Mouse (Mus musculus) small intestine, adult 2 months (tissue): ENCODE data around the gene Grtp1. TPM values are rescaled to one million over a fixed set of nuclear protein-coding genes. Genes with fewer than 3 reads are reported as not detected.
"Not testable (repeated sequence)": the region's sequence is repeated elsewhere in the genome, so short reads cannot be mapped to it uniquely, and the experiment has no call there.

ENCODE experiments used
- H3K27ac ChIP-seq: fragments of 200-500 bp; 2 replicates; pipeline ENCODE4 v1.5.1; 2012; ENCODE audit warnings: low read depth, low read length, control low read depth, inconsistent platforms; ENCODE audit not compliant: insufficient read depth
- H3K27me3 ChIP-seq: fragments of 200-500 bp; 2 replicates; pipeline ENCODE4 v1.6.1; 2012; ENCODE audit warnings: mild to moderate bottlenecking, moderate library complexity, low read length, inconsistent platforms; ENCODE audit not compliant: control insufficient read depth, insufficient read depth
- H3K36me3 ChIP-seq: fragments of 200-500 bp; 2 replicates; pipeline ENCODE4 v1.6.1; 2012; ENCODE audit warnings: mild to moderate bottlenecking, low read length, control low read depth, inconsistent platforms; ENCODE audit not compliant: control insufficient read depth, insufficient read depth
- H3K4me1 ChIP-seq: fragments of 200-500 bp; 2 replicates; pipeline ENCODE4 v1.6.1; 2012; ENCODE audit warnings: low read length, inconsistent platforms, mixed read lengths; ENCODE audit not compliant: control insufficient read depth, insufficient read depth, insufficient read length
- H3K4me3 ChIP-seq: fragments of 200-500 bp; 2 replicates; pipeline ENCODE4 v1.5.1; 2012; ENCODE audit warnings: low read depth, mild to moderate bottlenecking, control low read depth, inconsistent platforms, low read length, moderate library complexity
- CTCF ChIP-seq: fragments of 200-500 bp; IDR thresholded peaks from 2 replicates; pipeline ENCODE4 v1.5.1; 2012; ENCODE audit warnings: low read depth, mild to moderate bottlenecking, control low read depth, inconsistent platforms, low read length, moderate library complexity, mixed read lengths; ENCODE audit not compliant: insufficient replicate concordance, insufficient read length; ENCODE audit errors: extremely low read depth
- POLR2A ChIP-seq: fragments of 200-500 bp; IDR thresholded peaks from 2 replicates; pipeline ENCODE4 v1.6.1; 2012; ENCODE audit warnings: low read depth, mild to moderate bottlenecking, control low read depth, inconsistent platforms, low read length, moderate library complexity
- whole genome bisulfite sequencing: fragments of 180-500 bp; shearing (Covaris S2); methylation state at CpG from one replicate; pipeline ENCODE4 v1.1.7; 2018; 5-methylcytosine and 5-hydroxymethylcytosine counted together
- polyA plus RNA-seq: library from polyadenylated mRNA; depleted of rRNA; stranded (reverse); fragments of >200 nt; gene quantifications from 2 replicates; pipeline ENCODE4 v1.2.3, GENCODE M21; 2012; rRNA removed

The Grtp1 gene
- polyA plus RNA-seq, 1 experiment, result 58.8 TPM

- no peak for TF ChIP-seq POLR2A
- no peak for TF ChIP-seq CTCF
- WGBS, result 71% methylated on average over 5 of the region's 5 CpGs
- no peak overlapping the region for H3K4me3 ChIP-seq
- H3K4me1 ChIP-seq, result no peaks in the 10 kb centered on the region
- peaks cover 21% of the 10 kb centered on the region for H3K36me3 ChIP-seq
- H3K27me3 ChIP-seq, result no peaks in the 10 kb centered on the region
- H3K27ac ChIP-seq, result no peak overlapping the region
Observed at GRCm38 (mm10) chr8:13149866-13150265, 50.6 kb downstream of the Grtp1 start.

- Histone ChIP-seq H3K4me1 (no peaks in the 10 kb centered on the region), H3K4me3 (no peak overlapping the region), H3K27me3 (no peaks in the 10 kb centered on the region), H3K27ac (no peak overlapping the region), H3K36me3 (peaks cover 26% of the 10 kb centered on the region)
- 98% methylated on average over 2 of the region's 2 CpGs for WGBS
- TF ChIP-seq CTCF, result no peak
- TF ChIP-seq POLR2A, result no peak
Observed at GRCm38 (mm10) chr8:13149287-13149686, 51.1 kb downstream of the Grtp1 start.

GRCm38 (mm10) chr8:13148476-13148875 is 51.9 kb downstream of the Grtp1 start:
- H3K4me3 ChIP-seq, result no peak overlapping the region
- peaks cover 30% of the 10 kb centered on the region for H3K36me3 ChIP-seq
- no peaks in the 10 kb centered on the region for H3K27me3 ChIP-seq
- H3K4me1 ChIP-seq, result no peaks in the 10 kb centered on the region
- TF ChIP-seq POLR2A (no peak), CTCF (no peak)
- no peak overlapping the region for H3K27ac ChIP-seq
- 78% methylated on average over 2 of the region's 2 CpGs for WGBS

GRCm38 (mm10) chr8:13141681-13142080 is 58.7 kb downstream of the Grtp1 start:
- H3K4me1 ChIP-seq, result peaks cover 4% of the 10 kb centered on the region; the same call in 1 of the 2 replicates
- H3K4me3 ChIP-seq, result no peak overlapping the region
- H3K27me3 ChIP-seq, result no peaks in the 10 kb centered on the region
- TF ChIP-seq CTCF (no peak), POLR2A (no peak)
- H3K36me3 ChIP-seq, result peaks cover 71% of the 10 kb centered on the region
- WGBS, result 80% methylated on average over 5 of the region's 5 CpGs
- no peak overlapping the region for H3K27ac ChIP-seq

- TF ChIP-seq CTCF, result no peak
- no peak for TF ChIP-seq POLR2A
- WGBS, result 56% methylated on average over 6 of the region's 6 CpGs
Observed at GRCm38 (mm10) chr8:13139641-13140182, 60.7 kb downstream of the Grtp1 start.

GRCm38 (mm10) chr8:13132220-13132619 is 68.2 kb downstream of the Grtp1 start:
- not testable (repeated sequence) for H3K4me1 ChIP-seq, H3K27me3 ChIP-seq, H3K27ac ChIP-seq, H3K4me3 ChIP-seq
- peak; percentile 35; the same call in 1 of the 2 replicates for TF ChIP-seq CTCF
- 60% methylated on average over 9 of the region's 9 CpGs for WGBS
- H3K36me3 ChIP-seq, result peaks cover 69% of the 10 kb centered on the region

More at GRCm38 (mm10) chr8:13139641-13140182, 60.7 kb downstream of the Grtp1 start:
- H3K4me1 ChIP-seq, result peaks cover 4% of the 10 kb centered on the region; the same call in 1 of the 2 replicates
- H3K27ac ChIP-seq, result no peak overlapping the region
- H3K27me3 ChIP-seq, result no peaks in the 10 kb centered on the region
- H3K4me3 ChIP-seq, result no peak overlapping the region
- H3K36me3 ChIP-seq, result peaks cover 75% of the 10 kb centered on the region

- Histone ChIP-seq H3K27me3 (no peaks in the 10 kb centered on the region), H3K36me3 (peaks cover 52% of the 10 kb centered on the region), H3K4me3 (no peak overlapping the region), H3K27ac (no peak overlapping the region), H3K4me1 (no peaks in the 10 kb centered on the region)
- no peak for TF ChIP-seq CTCF
- no peak for TF ChIP-seq POLR2A
- WGBS, result 88% methylated on average over 8 of the region's 8 CpGs
Observed at GRCm38 (mm10) chr8:13124897-13125296, 75.5 kb downstream of the Grtp1 start.

- H3K27ac ChIP-seq, result no peak overlapping the region
- peaks cover 41% of the 10 kb centered on the region for H3K36me3 ChIP-seq
- H3K4me1 ChIP-seq, result no peaks in the 10 kb centered on the region
- TF ChIP-seq CTCF, result no peak
- no peak for TF ChIP-seq POLR2A
- no peaks in the 10 kb centered on the region for H3K27me3 ChIP-seq
- WGBS, result 87% methylated on average over 7 of the region's 7 CpGs
- no peak overlapping the region for H3K4me3 ChIP-seq
Observed at GRCm38 (mm10) chr8:13122887-13123421, 77.5 kb downstream of the Grtp1 start.

Other genes starting within 250 kb of the Grtp1 start
- 0.30 and 1.1 TPM in 2 replicates for gene F7, start 174.6 kb downstream of the Grtp1 start, polyA plus RNA-seq
- 0.19 and 0.58 TPM in 2 replicates for gene F10, start 163.3 kb downstream of the Grtp1 start, polyA plus RNA-seq
- gene Proz, start 139.7 kb downstream of the Grtp1 start, polyA plus RNA-seq, result 28.0 and 33.2 TPM in 2 replicates
- gene Pcid2, start 95.2 kb downstream of the Grtp1 start, polyA plus RNA-seq, result 8.5 and 13.0 TPM in 2 replicates
- gene Cul4a, start 95.0 kb downstream of the Grtp1 start, polyA plus RNA-seq, result 19.2 and 23.8 TPM in 2 replicates
- gene Lamp1, start 41.5 kb downstream of the Grtp1 start, polyA plus RNA-seq, result 355 and 658 TPM in 2 replicates
- not detected in 2 replicates for gene Adprhl1, start 53.5 kb upstream of the Grtp1 start, polyA plus RNA-seq
- 7.0 and 8.7 TPM in 2 replicates for gene Dcun1d2, start 87.5 kb upstream of the Grtp1 start, polyA plus RNA-seq
- gene Tmco3, start 87.6 kb upstream of the Grtp1 start, polyA plus RNA-seq, result 11.4 and 38.4 TPM in 2 replicates
- 13.3 and 22.7 TPM in 2 replicates for gene Tfdp1, start 138.1 kb upstream of the Grtp1 start, polyA plus RNA-seq
- gene Atp4b, start 196.2 kb upstream of the Grtp1 start, polyA plus RNA-seq, result 0.06 and 0.13 TPM in 2 replicates
- not detected in 2 replicates for gene Grk1, start 204.5 kb upstream of the Grtp1 start, polyA plus RNA-seq
- 7.3 and 11.0 TPM in 2 replicates for gene Tmem255b, start 234.6 kb upstream of the Grtp1 start, polyA plus RNA-seq